Mouse (Mus musculus): ENCODE measurements at regions not wholly inside any gene's neighbourhood (a gene's known extent, or its start where the extent isn't known, plus 50 kb on each side); places are given as distances from the start of the nearest gene placed in this dataset.

- Histone ChIP-seq H3K4me2 (ENCODE audit: low read depth, low read length) (no peak overlapping the region), H3K27me3 (ENCODE audit: control insufficient read depth, insufficient read depth, low read length) (no peaks in the 10 kb centered on the region), H3K4me1 (ENCODE audit: control insufficient read depth, insufficient read depth, low read length) (no peaks in the 10 kb centered on the region), H3K4me3 (replicated peaks; ENCODE audit: low read length) (no peak overlapping the region), H3K36me3 (ENCODE audit: control insufficient read depth, insufficient read depth, low read length) (no peaks in the 10 kb centered on the region), H3K9ac (ENCODE audit: low read length) (no peak overlapping the region), H3K9me3 (replicated peaks; ENCODE audit: control insufficient read depth, low read length) (no peaks in the 10 kb centered on the region), H3K27ac (ENCODE audit: low read length) (no peak overlapping the region)
- WGBS = 77% methylated on average over 4 of the region's 4 CpGs
- ATAC-seq (ENCODE audit: insufficient read depth, low FRiP score) = no peak
Observed at GRCm38 (mm10) chr2:9360020-9360419, 521.0 kb upstream of the 4930412O13Rik start.

DNA sequence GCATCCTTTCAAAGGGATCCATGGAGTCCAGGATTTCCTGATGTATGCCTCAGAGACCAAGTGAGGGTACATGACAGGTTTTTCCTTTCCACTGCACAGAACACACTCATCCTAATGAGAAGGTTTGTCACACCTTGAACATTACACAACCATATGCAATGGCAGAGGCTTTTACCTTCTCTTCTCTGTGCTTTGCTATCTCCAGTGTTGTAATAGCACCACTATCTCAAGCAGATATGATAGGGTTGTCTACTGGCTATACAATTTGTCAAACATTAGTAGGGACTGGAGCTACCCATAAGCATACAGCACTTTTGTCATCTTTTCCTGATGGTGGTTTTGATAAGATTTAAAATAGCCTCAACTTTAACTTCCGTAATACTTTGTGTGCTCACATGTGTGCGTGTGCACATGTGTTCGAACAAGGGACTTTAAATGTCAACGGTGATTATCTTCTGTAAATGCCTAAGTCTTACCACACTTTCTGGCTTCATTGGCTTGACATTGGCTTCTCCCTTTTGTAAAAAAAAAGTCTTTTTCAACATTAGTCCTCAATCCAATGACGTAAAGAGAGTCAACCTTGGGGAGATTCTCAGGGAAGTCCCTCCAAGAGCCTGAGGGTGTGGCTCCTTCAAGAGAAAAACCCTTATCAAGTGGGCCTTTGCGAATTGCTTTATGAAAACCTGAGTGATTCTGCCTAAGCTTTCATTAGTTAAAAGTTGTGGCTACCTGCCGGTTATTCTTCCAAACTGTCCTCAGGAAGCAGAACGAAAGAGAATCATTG lies 513.1 kb upstream of the 4930412O13Rik start:
- Histone ChIP-seq H3K9me3 (replicated peaks; ENCODE audit: control insufficient read depth, low read length) (no peaks in the 10 kb centered on the region), H3K4me1 (ENCODE audit: control insufficient read depth, insufficient read depth, low read length) (no peaks in the 10 kb centered on the region), H3K9ac (ENCODE audit: low read length) (no peak overlapping the region), H3K36me3 (ENCODE audit: control insufficient read depth, insufficient read depth, low read length) (no peaks in the 10 kb centered on the region), H3K4me2 (ENCODE audit: low read depth, low read length) (no peak overlapping the region), H3K4me3 (replicated peaks; ENCODE audit: low read length) (no peak overlapping the region), H3K27me3 (ENCODE audit: control insufficient read depth, insufficient read depth, low read length) (no peaks in the 10 kb centered on the region), H3K27ac (ENCODE audit: low read length) (no peak overlapping the region)
- ATAC-seq (ENCODE audit: insufficient read depth, low FRiP score) = no peak
- WGBS = 78% methylated on average over 8 of the region's 8 CpGs

DNA sequence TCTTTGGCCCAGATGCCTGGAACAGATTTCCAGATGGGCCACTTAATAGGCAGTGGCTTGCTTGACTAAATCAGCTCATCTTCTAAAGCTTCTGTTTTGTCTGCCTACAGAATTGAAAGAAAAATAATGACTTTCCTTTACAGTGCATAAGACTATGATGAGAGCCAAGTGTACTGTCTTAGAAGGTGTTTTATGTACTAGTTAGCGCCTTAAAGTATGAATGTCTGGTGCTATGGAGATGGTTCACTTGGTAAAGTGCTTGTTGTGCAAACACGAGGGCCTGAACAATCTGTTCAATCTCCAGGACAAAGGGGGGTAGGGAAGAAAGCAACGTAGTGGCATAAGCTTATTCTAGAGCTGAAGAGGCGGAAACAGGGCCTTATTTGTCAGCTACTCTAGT lies 511.5 kb upstream of the 4930412O13Rik start:
- Histone ChIP-seq H3K4me2 (ENCODE audit: low read depth, low read length) (no peak overlapping the region), H3K4me3 (replicated peaks; ENCODE audit: low read length) (no peak overlapping the region), H3K27me3 (ENCODE audit: control insufficient read depth, insufficient read depth, low read length) (no peaks in the 10 kb centered on the region), H3K27ac (ENCODE audit: low read length) (no peak overlapping the region), H3K9me3 (replicated peaks; ENCODE audit: control insufficient read depth, low read length) (no peaks in the 10 kb centered on the region), H3K4me1 (ENCODE audit: control insufficient read depth, insufficient read depth, low read length) (no peaks in the 10 kb centered on the region), H3K36me3 (ENCODE audit: control insufficient read depth, insufficient read depth, low read length) (no peaks in the 10 kb centered on the region), H3K9ac (ENCODE audit: low read length) (no peak overlapping the region)
- no peak for ATAC-seq (ENCODE audit: insufficient read depth, low FRiP score)
- 63% methylated on average over 4 of the region's 4 CpGs for WGBS

- Histone ChIP-seq H3K4me3 (replicated peaks; ENCODE audit: low read length) (no peak overlapping the region), H3K9ac (ENCODE audit: low read length) (no peak overlapping the region), H3K9me3 (replicated peaks; ENCODE audit: control insufficient read depth, low read length) (no peaks in the 10 kb centered on the region), H3K4me1 (ENCODE audit: control insufficient read depth, insufficient read depth, low read length) (no peaks in the 10 kb centered on the region), H3K36me3 (ENCODE audit: control insufficient read depth, insufficient read depth, low read length) (no peaks in the 10 kb centered on the region), H3K27ac (ENCODE audit: low read length) (no peak overlapping the region), H3K27me3 (ENCODE audit: control insufficient read depth, insufficient read depth, low read length) (no peaks in the 10 kb centered on the region), H3K4me2 (ENCODE audit: low read depth, low read length) (no peak overlapping the region)
- ATAC-seq (ENCODE audit: insufficient read depth, low FRiP score) = no peak
- WGBS = 65% methylated on average over 2 of the region's 2 CpGs
Observed at GRCm38 (mm10) chr2:9386566-9386965, 494.5 kb upstream of the 4930412O13Rik start.

- Histone ChIP-seq H3K9ac (ENCODE audit: low read length) (no peak overlapping the region), H3K4me3 (replicated peaks; ENCODE audit: low read length) (no peak overlapping the region), H3K9me3 (replicated peaks; ENCODE audit: control insufficient read depth, low read length) (no peaks in the 10 kb centered on the region), H3K36me3 (ENCODE audit: control insufficient read depth, insufficient read depth, low read length) (no peaks in the 10 kb centered on the region), H3K4me2 (ENCODE audit: low read depth, low read length) (no peak overlapping the region), H3K4me1 (ENCODE audit: control insufficient read depth, insufficient read depth, low read length) (no peaks in the 10 kb centered on the region), H3K27me3 (ENCODE audit: control insufficient read depth, insufficient read depth, low read length) (no peaks in the 10 kb centered on the region), H3K27ac (ENCODE audit: low read length) (no peak overlapping the region)
- ATAC-seq (ENCODE audit: insufficient read depth, low FRiP score) = no peak
- 24% methylated on average over 3 of the region's 3 CpGs for WGBS
Observed at GRCm38 (mm10) chr2:9388058-9388457, 493.0 kb upstream of the 4930412O13Rik start.

GRCm38 (mm10) chr2:9395379-9395999 lies 485.6 kb upstream of the 4930412O13Rik start:
- H3K27ac ChIP-seq (ENCODE audit: low read length) = no peak overlapping the region
- no peaks in the 10 kb centered on the region for H3K36me3 ChIP-seq (ENCODE audit: control insufficient read depth, insufficient read depth, low read length)
- H3K4me2 ChIP-seq (ENCODE audit: low read depth, low read length) = no peak overlapping the region
- no peak for ATAC-seq (ENCODE audit: insufficient read depth, low FRiP score)
- no peak overlapping the region for H3K9ac ChIP-seq (ENCODE audit: low read length)
- no peaks in the 10 kb centered on the region for H3K27me3 ChIP-seq (ENCODE audit: control insufficient read depth, insufficient read depth, low read length)
- no peak overlapping the region for H3K4me3 ChIP-seq (replicated peaks; ENCODE audit: low read length)
- no peaks in the 10 kb centered on the region for H3K4me1 ChIP-seq (ENCODE audit: control insufficient read depth, insufficient read depth, low read length)
- H3K9me3 ChIP-seq (replicated peaks; ENCODE audit: control insufficient read depth, low read length) = no peaks in the 10 kb centered on the region
- 68% methylated on average over 9 of the region's 9 CpGs for WGBS

DNA sequence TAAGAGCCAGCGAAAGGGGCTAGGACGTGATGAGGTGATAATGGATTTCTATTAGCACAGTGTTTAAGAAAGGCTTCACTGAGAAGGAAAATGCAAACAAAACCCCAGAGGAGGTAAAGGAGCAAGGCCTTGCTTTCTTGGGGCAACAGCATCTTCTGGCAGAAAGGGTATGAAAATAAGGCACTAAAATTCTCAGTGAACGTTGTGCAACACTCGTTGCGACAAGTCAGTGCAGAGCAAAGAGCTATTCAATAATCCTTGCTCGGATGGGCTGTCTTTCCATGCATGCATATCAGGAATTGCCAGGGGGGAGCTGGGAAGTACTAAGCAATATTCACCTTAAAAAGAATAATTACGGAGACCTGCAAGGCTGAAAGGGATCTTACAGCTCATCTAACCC lies 479.6 kb upstream of the 4930412O13Rik start:
- Histone ChIP-seq H3K4me3 (replicated peaks; ENCODE audit: low read length) (no peak overlapping the region), H3K27me3 (ENCODE audit: control insufficient read depth, insufficient read depth, low read length) (no peaks in the 10 kb centered on the region), H3K27ac (ENCODE audit: low read length) (no peak overlapping the region), H3K4me2 (ENCODE audit: low read depth, low read length) (no peak overlapping the region), H3K36me3 (ENCODE audit: control insufficient read depth, insufficient read depth, low read length) (no peaks in the 10 kb centered on the region), H3K9me3 (replicated peaks; ENCODE audit: control insufficient read depth, low read length) (no peaks in the 10 kb centered on the region), H3K9ac (ENCODE audit: low read length) (no peak overlapping the region), H3K4me1 (ENCODE audit: control insufficient read depth, insufficient read depth, low read length) (no peaks in the 10 kb centered on the region)
- no peak for ATAC-seq (ENCODE audit: insufficient read depth, low FRiP score)
- 75% methylated on average over 7 of the region's 7 CpGs for WGBS

DNA sequence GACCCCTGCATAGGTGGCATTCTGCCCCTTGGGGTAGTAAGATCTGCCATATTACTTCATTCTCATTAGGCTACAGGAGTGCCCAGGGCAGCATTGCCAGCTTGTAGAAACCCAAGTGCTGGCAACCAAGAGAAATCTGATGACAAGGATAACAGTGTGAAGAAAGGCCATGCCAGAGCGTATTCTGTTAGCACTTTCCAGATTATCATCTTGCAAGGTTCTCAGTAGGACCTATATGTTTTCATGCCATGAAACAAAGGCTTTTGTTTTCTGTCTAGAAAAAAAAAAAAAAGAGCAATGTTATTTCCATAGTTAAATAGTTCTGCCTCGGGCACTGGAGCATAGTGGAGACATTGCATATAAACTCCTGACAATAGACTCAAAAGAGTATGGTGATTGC lies 478.8 kb upstream of the 4930412O13Rik start:
- no peak overlapping the region for H3K27ac ChIP-seq (ENCODE audit: low read length)
- no peak overlapping the region for H3K4me2 ChIP-seq (ENCODE audit: low read depth, low read length)
- H3K36me3 ChIP-seq (ENCODE audit: control insufficient read depth, insufficient read depth, low read length) = no peaks in the 10 kb centered on the region
- no peaks in the 10 kb centered on the region for H3K4me1 ChIP-seq (ENCODE audit: control insufficient read depth, insufficient read depth, low read length)
- no peaks in the 10 kb centered on the region for H3K27me3 ChIP-seq (ENCODE audit: control insufficient read depth, insufficient read depth, low read length)
- no peak overlapping the region for H3K4me3 ChIP-seq (replicated peaks; ENCODE audit: low read length)
- no peak for ATAC-seq (ENCODE audit: insufficient read depth, low FRiP score)
- no peaks in the 10 kb centered on the region for H3K9me3 ChIP-seq (replicated peaks; ENCODE audit: control insufficient read depth, low read length)
- WGBS = 73% methylated on average over 2 of the region's 2 CpGs
- no peak overlapping the region for H3K9ac ChIP-seq (ENCODE audit: low read length)

DNA sequence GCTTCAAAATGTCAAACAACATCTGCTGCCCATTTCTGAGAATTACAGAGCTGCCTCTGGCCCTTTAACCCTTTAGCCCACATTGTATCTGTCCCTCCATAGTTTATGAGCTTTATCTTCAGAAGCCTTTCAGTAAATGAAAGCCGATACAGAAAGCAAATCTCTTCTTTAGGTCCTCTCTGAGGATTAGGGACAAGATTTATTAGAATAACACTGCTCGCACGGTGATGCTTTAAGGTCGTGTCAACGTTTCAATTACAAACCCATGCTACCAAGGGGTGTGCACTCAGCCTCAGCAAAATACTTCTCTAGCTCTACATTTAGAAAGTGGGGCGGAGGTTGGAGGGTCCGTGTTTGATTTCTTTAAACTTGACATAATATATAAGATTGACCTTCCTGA lies 472.0 kb upstream of the 4930412O13Rik start:
- Histone ChIP-seq H3K4me1 (ENCODE audit: control insufficient read depth, insufficient read depth, low read length) (no peaks in the 10 kb centered on the region), H3K27me3 (ENCODE audit: control insufficient read depth, insufficient read depth, low read length) (no peaks in the 10 kb centered on the region), H3K4me3 (replicated peaks; ENCODE audit: low read length) (no peak overlapping the region), H3K9me3 (replicated peaks; ENCODE audit: control insufficient read depth, low read length) (no peaks in the 10 kb centered on the region), H3K27ac (ENCODE audit: low read length) (no peak overlapping the region), H3K9ac (ENCODE audit: low read length) (no peak overlapping the region), H3K36me3 (ENCODE audit: control insufficient read depth, insufficient read depth, low read length) (no peaks in the 10 kb centered on the region), H3K4me2 (ENCODE audit: low read depth, low read length) (no peak overlapping the region)
- no peak for ATAC-seq (ENCODE audit: insufficient read depth, low FRiP score)
- 46% methylated on average over 7 of the region's 7 CpGs for WGBS

All from stomach, embryonic 16.5 days (tissue).